Mouse (Mus musculus) lung, postnatal 0 days (tissue): Measurements from ENCODE around the gene Arvcf.

Experiments used
- CTCF ChIP-seq: IDR thresholded peaks from 2 replicates; pipeline ENCODE4 v1.5.1; 2016; ENCODE audit warnings: antibody characterized with exemption, mild to moderate bottlenecking
- EP300 ChIP-seq: IDR thresholded peaks from 2 replicates; pipeline ENCODE4 v1.6.1; 2016; ENCODE audit warnings: antibody characterized with exemption, mild to moderate bottlenecking, control low read depth

- TF ChIP-seq CTCF (no peak), EP300 (no peak)
Observed at GRCm38 (mm10) chr16:18403285-18403684, 55.3 kb downstream of the Arvcf start.
